Mouse (Mus musculus): ENCODE data around the gene Fyttd1.
A peak's percentile ranks its signal among the peaks of the same experiment; 100 is the strongest.
"Not testable (repeated sequence)": the region's sequence is repeated elsewhere in the genome, so short reads cannot be mapped to it uniquely, and the experiment has no call there.

The Fyttd1 gene

DNA sequence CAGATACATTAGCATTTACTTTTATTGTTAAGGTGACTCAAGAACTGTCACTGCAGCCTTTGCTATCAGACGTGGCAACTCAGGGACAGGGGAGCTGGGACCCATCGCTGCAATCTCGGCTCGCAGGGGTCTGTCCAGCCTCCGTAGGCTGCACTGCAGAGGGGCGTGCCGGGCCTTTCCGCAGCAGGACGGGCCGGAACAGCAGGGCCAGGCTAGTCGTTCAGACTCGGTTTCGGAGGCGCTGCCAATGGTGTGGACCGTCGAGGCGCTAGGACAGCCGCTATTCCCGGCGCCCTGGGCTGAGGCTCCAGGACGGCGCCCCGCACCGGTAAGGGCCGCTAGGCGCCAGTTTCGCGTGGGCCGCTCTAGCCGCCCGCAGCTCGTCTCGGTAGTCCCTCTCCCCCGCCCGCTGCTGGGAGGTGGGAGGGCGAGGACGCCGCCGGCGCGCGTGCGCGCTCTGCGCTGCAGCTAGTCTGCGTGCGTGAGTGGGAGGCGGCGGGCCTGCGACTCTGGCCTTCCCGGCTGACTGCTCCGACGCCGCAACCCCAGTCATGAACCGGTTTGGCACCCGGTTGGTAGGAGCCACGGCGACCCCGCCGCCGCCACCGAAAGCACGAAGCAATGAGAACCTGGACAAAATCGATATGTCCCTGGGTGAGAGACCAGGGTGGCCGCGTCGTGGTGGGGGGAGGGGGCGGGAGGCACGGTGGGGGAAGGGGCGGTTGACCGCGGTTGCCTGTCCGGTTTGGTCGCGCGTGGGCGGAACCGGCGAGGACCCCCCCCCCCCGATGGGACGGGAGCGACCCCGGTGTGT, at the start of gene Fyttd1, which contains the start of gene Rubcn:
Gene Fyttd1, plus strand, starts transcription at position 158 of the 814 bp plus-strand sequence.
Gene Rubcn, minus strand, starts transcription at position 424 of the 814 bp plus-strand sequence.
- DNase-seq, result peak; percentile 98

DNA sequence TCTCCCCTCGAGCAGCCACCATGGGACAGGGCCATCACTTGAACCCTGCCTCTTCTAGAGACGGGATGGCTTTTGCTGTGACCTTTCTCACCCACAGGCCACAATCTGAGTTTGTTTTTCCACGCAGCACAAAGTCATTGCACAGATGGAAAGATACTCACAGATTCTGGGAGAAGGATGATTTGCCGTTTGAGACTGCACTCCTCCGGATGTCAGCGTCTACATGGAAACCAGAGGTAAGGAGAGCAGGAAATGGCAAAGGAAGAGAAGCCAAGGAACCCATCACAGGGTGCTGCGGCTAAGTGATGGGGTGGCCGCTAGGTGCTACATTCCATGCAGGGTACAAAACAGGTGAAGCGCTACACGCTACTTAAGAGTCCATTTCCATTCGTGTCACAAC, 48.2 kb upstream of the Fyttd1 start:
- no peak for DNase-seq

DNA sequence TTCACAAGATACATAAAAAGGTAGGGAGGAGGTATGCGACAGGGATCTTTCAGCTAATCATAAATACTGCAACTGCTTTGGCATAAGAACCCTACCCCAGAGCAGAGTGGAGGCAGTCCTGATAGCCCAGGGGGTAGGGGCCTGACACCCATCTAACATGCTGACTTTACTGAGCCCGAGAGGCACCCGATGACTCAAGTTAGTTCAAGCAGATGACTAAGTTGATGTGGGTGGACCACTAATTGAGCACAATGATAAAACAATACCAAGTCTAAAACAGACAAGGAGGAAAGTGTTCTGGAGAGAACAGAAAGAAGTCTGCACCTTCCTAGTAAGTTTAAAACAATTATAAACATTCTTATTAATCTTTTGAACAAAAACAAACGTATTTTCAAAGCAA, 45.8 kb upstream of the Fyttd1 start:
- no peak for DNase-seq

DNA sequence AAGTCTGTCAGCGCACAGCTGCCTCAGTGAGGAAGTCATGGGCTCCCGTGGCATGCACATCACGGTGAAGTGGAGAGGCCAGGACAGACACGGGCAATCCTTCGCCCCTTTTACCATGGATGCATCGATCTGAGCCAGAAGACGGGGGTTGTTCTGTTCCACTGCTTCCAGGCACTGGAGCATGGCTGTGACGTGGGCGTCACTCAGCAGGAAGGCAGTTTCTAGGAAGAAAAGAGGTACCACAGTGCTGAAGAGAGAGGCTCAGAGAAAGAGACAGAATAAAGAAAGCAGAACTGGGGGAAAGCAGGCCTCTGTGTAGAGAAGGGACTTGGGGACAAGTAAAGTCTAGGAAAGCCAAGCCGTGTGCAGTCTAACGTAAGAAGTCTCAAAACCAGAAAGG, 30.2 kb upstream of the Fyttd1 start:
- DNase-seq, result no peak

DNA sequence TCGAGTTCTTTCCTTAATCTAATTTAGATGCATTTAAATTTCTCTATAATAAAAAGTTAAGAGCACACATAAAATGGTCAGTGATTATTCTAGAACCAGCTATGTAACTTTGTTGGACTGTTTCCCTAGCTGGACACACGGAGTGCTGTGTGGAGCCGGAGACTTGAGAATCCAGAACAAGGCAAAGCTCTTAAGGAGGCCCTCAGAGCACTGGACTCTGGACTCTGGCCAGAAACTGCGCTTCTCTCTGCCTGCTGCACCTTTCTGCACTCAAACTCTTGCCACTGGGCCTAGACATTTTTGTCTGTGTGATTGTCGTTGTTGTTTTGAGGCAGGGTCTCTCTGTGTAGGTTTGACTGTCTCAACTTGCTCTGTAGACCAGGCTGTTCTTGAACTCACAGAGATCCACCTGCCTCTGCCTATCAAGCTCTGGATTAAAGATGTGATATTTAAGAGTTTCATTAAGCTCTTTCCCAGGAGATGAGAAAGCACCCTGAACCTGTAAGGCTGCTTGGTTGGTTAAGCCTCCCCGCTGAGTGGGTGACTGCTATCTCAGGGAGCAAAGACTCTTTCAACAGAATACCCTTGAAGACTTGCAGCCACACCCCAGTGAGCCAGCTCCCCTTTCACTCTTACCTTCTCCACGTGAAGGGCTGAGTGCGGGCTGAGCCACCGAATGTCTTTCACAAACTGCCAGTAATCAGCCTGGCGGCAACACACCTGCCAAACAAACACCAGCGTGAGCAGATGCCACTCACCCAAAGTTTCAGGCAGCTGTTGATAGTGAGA, 28.1 kb upstream of the Fyttd1 start:
- peak; percentile 45 for DNase-seq

DNA sequence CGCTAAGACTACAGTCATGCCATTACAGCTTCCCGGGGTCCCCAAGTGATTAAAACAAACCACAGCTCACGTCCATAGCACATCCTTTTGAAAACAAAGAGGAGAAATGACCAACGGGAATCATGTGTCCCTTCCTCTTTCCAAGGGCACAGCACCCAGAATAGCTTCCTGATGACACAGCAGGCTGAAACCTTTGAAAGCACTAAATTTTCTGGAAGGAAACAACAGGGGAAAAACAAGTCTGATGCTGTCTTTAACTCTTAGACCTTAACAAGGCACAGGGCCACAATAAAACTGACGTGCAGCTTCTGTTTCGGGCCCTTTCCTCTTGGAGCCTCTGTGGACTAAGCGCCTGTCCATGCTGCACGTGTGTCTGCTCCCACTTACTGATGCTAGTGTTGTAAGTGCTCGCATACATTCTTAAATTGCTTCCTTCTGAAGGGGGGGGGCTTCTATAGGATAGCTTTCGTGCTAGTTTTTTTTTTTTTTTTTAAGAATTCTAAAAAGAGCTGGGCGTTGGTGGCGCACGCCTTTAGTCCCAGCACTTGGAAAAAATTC, 23.7 kb upstream of the Fyttd1 start:
- DNase-seq, result no peak

DNA sequence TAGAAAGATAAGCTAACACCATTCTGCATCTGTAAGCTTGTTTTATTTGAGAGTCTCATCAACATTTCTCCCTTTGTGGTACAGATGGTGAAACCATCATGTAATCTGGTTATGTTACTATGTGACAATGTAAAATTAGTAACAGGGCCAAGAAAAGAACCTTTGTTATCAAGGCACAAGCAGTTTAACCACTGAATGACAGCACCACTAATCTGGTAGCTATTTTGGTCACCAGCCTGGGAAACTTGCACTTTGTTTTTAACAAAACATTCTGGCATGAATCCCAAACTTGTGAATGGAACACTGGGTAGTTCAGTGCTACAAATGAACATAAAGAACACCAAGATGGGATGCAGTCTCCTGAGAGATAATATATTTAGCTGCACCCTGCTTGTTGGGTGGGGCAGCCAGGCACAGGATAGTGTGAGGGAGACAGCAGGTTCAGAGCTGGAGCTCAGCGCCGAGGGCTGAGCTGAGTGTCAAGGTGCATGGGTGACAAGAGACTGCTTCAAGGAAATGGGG, 23.2 kb upstream of the Fyttd1 start:
- peak; percentile 36 for DNase-seq

DNA sequence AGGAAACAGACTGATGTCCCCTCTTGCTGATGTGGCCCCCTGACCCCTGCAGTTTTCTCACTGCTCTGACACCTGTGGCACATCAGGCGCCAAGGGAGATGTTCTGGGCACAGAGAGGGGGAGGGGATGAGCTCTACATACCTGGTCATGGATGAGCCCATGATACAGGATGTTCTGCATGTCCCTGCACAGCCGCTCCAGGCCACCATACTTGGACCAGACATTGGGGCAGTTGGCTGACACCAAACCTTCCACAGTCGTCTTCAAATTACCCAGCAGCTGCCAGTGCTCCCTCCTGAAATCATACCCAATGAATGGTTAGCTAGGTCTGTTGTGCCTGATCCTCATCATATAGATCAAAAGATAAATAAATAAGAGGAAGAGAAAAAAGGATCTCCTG, 20.5 kb upstream of the Fyttd1 start:
- no peak for DNase-seq

DNA sequence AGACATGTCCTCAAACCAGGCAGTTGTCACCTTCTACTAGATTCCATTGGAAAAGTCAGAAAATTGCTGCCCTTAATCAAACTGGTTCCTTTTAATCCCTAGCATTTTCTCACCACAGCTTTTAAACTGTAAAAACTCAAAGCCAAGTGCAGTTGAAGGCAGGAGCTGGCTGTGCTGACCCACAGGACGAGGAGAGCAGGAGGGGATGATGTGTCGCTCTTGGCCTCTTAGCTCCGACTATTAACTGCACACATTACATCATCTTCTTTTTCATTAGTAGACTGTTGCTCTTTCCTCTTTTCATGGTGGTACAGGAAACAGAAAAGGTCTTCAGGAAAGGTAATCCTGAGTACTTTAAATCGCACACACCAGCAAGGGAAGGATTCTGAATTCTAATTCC, 18.9 kb upstream of the Fyttd1 start:
- DNase-seq, result no peak

DNA sequence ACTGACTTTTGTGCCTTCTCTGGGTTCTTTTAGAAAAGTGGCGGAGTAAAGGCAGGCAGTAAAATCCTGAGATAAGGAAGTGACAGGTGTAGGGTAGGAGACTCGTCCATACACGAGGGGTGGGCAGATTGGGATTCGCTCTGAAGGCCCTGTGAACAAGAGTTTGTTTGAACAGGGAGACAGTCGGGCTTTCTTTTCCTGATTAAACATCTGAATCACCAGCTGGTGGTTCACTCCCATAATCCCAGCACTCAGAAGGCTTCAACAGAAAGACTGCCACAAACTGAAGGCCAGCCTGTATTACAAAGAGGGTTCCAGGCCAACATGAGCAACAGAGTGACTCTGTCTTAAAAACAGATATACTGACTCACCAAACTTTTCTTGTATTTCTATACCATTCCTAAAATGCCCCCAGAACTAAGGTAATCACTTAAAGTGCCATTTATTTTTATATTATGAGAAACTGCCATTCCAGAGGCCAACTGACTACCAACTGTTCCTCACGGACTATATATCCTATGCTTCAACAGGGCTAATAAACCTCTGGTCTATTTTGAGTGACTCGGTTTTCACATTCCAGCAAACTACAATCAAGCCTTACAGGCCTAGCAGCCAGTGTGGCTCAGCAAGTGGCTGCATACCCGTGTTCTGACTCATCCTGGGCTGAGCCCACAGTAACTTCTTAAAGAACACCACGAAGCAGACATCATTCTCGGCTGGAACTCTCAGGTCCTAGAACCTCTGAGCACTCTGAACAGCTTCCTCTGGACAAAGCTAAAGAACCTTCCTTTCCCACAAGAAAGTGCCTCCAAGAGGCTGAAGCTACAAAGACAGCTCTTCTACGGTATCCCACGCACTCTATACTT, 18.3 kb upstream of the Fyttd1 start:
- no peak for DNase-seq

DNA sequence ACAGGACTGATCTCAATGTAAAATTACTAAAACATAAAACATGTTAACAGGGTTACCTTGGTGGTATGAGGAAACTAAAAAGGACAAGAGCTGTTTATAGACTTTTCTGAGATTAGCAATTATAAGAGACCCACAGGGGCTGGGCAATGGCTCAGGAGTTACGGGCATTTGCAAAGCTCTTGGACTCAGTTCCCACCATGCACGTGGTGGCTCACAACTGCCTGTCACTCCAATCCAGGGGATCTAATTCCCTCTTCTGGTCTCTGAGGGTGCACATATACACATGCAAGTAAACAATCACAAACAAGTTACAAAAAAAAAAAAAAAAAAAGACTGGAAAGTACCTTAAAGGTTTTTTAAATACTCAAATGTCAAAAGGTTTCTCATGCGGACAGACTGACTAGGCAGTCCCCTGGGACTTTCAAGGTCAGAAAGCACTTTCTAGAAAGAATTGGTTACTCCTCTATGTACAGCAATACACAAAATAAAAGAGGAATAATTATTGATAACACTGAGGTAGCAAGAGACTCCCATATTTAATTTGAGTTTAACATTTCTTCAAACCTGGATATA, 15.4 kb upstream of the Fyttd1 start:
- DNase-seq, result no peak

DNA sequence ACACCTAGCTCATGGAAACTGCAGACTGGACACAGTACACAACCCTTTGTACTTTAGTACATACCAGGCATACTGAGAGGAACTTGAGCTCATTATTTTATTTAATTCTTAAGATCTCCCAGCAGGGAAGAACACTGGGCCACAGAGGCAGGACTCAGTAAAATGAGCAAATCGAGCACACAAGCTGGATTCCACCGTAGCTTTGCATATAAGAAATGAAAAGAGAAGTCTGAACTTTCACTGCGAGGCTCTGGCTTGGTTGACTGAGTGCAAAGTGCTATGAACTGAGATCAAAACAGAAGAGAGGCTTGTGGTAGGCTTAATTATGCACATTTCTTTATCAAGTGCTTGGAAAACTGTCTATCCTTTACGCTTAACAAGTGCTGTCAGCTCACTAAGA, 11.9 kb upstream of the Fyttd1 start:
- no peak for DNase-seq

DNA sequence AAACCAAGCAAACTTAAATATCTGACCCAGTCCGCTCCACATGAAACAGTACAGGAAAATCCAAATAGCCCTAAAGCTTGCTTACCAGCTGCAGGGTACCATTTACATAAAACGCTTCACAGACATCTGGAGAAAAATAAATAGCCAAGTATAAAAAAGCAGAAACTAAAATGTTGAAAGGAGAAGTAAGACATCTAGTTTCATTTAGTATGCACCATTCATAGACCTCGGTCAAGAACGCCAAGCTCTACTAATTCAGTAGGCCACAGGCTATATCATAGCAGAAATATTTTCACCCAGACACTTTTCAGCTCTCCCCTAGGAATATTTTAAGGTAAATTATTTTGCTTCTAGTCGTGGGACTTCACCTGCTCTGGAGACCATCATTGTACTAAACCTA, 10.6 kb upstream of the Fyttd1 start:
- DNase-seq, result no peak

DNA sequence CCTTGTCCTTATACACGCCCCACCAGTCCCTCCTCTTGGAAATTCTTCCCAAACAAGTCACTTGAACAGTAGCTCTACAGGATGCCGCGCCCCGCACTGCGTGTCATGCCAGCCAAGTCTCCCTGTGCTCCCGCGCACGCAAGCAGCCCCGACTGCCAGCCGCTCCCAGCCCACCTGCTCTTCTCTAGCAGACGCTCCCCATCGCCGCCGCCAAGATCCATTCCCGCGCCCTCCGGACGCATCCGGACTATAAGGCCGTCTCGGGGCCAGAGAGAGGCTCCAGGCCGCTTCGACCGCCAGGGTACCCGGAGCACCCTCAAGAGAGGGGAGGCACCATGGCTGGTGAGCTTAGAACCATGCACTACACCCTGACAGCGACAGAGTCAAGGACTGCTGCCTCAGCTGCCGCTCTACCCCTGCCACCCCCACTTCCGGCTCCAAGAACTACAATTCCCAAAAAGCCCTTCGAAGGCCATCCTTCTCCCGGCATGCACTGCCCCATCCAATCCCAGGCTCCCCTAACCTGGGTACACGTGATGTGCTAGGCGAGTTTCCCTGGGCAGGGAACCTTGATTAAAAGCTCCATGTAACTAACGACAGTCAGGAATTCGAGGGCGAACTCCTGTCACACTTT, 9.3 kb upstream of the Fyttd1 start:
- DNase-seq, result peak; percentile 92

DNA sequence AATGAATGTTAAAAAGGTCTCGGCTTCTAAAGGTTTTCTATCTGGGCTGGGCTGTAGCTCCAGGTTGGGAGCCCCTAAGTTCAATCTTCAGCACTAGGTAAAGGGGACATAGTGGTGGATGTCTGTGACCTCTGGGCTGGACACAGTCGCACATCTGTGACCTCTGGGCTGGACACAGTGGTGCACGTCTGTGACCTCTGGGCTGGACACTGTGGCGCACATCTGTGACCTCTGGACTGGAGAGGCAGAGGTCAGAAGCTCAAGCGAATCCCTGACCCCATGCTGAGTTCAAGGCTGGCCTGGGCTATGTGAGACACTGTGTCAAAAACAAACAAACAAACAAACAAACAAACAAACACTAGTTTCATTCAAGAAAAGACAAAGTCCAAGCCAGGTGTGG, 7.1 kb upstream of the Fyttd1 start:
- DNase-seq, result no peak

DNA sequence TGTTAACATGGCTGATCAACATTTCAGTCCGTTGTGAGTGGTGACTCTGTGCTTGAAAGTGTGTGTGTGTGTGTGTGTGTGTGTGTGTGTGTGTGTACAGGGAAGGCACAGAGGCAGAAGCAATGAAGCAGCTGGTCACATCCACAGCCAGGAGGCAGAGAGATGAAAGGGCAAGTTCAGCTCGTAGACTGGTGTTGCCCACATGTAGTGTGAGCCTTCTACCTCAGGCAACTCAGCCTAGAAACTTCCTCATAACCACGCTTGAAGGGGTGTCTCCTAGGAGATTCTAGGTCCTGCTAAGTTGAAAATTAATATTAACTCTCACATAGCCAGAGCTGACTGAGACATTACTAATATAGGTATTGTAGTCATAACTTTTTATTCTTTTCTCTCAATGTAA, 3.9 kb upstream of the Fyttd1 start:
- no peak for DNase-seq

DNA sequence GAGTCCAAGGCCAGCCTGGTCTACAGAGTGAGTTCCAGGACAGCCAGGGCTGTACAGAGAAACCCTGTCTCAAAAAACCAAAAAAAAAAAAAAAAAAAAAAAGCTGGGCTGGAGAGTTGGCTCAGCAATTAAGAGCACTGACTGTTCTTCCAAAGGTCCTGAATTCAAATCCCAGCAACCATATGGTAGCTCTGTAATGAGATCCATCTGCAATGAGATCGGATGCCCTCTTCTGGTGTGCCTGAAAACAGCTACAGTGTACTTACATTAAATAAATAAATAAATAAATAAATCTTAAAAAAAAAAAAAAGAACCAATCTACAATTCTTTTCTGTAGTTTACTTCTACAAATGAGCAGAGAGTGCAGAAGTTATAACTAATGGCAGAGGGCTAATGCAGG, 2.0 kb upstream of the Fyttd1 start:
- DNase-seq, result not testable (repeated sequence)

DNA sequence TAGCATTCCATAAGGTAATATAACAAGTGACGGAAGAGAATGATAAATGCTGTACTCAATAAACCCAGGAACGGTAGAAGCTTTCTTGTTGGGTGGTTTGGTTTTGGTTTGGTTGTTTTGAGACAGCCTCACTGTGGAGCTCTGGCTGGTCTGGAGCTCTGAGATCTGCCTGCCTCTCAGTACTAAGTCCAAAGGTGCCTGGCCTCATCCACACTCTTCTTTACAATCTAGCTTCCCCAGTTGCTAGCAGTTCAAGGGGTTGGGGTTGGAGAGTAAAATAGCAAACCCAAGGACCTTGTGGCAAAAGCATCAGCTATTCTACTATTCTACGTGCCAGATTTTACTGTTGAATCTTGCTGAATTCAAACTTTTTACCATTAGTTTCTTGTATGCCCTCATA, 1.5 kb upstream of the Fyttd1 start:
- DNase-seq, result no peak

DNA sequence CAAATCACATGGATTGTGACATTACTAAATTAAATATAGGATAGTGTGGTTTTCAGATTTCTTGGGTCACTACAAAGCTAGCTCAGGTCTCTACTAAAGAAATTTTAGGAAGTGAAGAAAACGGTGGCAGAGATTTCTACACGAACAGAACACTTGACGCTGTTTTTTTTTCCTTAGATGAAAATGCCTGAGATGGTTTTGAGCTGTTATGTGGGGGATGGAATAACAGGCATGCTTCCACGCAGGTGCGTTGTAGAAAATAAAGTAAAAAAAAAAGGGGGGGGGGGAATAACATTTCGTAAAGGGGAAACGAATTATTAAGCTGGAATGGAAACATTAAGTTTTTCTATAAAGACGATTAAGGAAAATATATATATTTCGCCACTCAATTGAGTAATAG, 469 bp upstream of the Fyttd1 start:
- DNase-seq, result no peak

DNA sequence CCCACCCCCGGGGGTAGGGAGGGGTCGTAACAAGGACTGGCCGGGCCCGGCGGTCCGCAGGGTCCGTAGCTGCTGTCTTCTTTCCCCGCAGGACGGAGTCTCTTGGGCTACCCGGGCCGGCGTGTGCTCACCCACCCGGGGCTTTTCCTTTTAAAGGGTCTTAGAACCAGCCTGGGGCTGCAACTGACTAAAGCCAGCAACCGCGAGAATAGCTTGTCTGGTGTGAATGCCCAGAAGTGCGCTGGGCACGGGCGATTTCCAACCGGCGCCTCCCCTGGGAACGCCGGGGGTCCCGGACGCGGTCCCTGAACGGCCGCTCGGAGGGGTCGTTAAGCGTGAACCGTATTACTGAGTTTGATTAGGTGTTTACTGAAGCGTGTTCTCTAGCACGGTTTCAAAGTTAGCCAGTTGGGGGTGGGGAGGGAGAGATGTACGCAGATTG, 878 bp downstream of the Fyttd1 start:
- DNase-seq, result peak; percentile 33
